Mouse (Mus musculus): ENCODE results near the gene Dok3. TPM values are rescaled to one million over a fixed set of nuclear protein-coding genes. Genes with fewer than 3 reads are reported as not detected.

Dok3 gene
- polyA plus RNA-seq, 1 experiment from 2014 or later, result 20.2 TPM

DNA sequence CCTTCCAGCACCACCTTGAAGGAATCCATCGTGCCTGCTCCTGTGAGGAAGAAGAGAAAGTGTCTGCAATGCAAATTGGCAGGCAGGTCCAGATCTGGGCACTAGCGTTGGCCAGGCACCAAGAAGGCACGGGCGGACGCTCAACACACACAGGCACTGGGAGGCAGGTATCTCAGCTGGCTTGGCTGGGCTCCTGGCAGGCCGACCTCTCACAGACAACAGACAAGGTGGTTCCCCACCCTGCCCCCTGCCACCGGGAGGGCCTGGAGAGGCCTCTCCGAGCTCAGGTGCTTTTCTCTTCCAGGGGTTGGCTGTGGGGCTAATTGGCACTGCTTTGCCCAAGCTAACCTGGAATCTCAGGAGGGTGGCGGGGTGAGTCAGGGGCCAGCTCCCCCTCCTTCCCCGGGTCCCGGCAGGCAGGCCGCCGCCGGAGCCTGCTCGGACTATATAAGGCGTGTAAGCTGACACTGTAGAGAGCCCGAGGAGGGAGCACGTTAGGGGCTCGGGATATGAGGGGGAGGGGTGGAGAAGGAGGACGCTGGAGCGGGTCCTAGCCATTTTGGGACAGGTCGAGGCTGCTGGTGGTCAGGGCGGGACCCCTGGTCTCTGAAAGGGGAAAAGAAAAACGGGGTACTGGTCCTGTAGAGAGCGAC lies 16.6 kb downstream of the Dok3 start:
- Histone ChIP-seq H3K27ac (ENCODE audit: low read depth) (no peak overlapping the region), H3K4me2 (ENCODE audit: low read depth, low read length) (peak overlapping the region; percentile 98), H3K4me1 (ENCODE audit: insufficient read depth) (peaks cover 32% of the 10 kb centered on the region), H3K27me3 (ENCODE audit: insufficient read depth, low read length) (0 out of 2 replicates have a peak, but pooled peaks cover 8% of the 10 kb centered on the region), H3K4me3 (ENCODE audit: low read depth, low read length) (peak overlapping the region; percentile 71), H3K9me3 (ENCODE audit: low read length) (no peaks in the 10 kb centered on the region), H3K9ac (replicated peaks) (peak overlapping the region; percentile 81), H3K36me3 (replicated peaks; ENCODE audit: insufficient read depth, low read length) (peaks cover 15% of the 10 kb centered on the region)
- DNase-seq (peak; percentile 48), ATAC-seq (0 out of 2 replicates have a peak, but pooled peaks have one; percentile 17)
- WGBS (ENCODE audit: insufficient replicate concordance), result 8% methylated on average over 24 of the region's 25 CpGs
- TF ChIP-seq EP300 (IDR thresholded peaks at IDR 0.05; ENCODE audit: low read depth) (no peak), CTCF (IDR thresholded peaks at IDR 0.05; ENCODE audit: low read depth) (no peak)

DNA sequence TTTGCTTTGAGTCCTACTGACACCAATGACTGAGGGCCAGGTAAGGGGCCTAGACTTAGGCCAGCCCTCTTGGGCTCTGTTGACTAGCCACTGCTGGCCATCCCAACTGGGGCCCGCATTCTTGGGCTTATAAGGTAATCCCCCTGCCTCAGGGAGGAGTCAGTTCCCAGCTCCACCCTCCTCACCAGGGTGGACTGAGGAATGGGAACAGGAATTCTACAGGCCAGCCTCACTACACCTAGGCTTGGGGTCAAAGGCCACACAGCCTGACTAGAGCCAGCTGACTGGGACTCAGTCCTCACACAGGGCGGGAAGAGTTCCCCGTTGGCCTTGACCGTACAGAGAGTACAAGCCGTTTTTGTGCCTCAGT lies 17.6 kb downstream of the Dok3 start:
- 38% methylated on average over 5 of the region's 5 CpGs for WGBS (ENCODE audit: insufficient replicate concordance)
- H3K4me2 ChIP-seq (ENCODE audit: low read depth, low read length), result peak overlapping the region; percentile 98
- TF ChIP-seq CTCF (IDR thresholded peaks at IDR 0.05; ENCODE audit: low read depth) (no peak), EP300 (IDR thresholded peaks at IDR 0.05; ENCODE audit: low read depth) (no peak)
- peaks cover 22% of the 10 kb centered on the region for H3K36me3 ChIP-seq (replicated peaks; ENCODE audit: insufficient read depth, low read length)
- H3K9ac ChIP-seq (replicated peaks), result peak overlapping the region; percentile 12
- H3K4me1 ChIP-seq (ENCODE audit: insufficient read depth), result peaks cover 32% of the 10 kb centered on the region
- H3K9me3 ChIP-seq (ENCODE audit: low read length), result no peaks in the 10 kb centered on the region
- no peak; the same call in none of the 2 replicates for ATAC-seq
- 0 out of 2 replicates have a peak, but pooled peaks cover 8% of the 10 kb centered on the region for H3K27me3 ChIP-seq (ENCODE audit: insufficient read depth, low read length)
- H3K4me3 ChIP-seq (ENCODE audit: low read depth, low read length), result no peak overlapping the region
- DNase-seq, result peak; percentile 27
- peak overlapping the region; percentile 65 for H3K27ac ChIP-seq (ENCODE audit: low read depth)

DNA sequence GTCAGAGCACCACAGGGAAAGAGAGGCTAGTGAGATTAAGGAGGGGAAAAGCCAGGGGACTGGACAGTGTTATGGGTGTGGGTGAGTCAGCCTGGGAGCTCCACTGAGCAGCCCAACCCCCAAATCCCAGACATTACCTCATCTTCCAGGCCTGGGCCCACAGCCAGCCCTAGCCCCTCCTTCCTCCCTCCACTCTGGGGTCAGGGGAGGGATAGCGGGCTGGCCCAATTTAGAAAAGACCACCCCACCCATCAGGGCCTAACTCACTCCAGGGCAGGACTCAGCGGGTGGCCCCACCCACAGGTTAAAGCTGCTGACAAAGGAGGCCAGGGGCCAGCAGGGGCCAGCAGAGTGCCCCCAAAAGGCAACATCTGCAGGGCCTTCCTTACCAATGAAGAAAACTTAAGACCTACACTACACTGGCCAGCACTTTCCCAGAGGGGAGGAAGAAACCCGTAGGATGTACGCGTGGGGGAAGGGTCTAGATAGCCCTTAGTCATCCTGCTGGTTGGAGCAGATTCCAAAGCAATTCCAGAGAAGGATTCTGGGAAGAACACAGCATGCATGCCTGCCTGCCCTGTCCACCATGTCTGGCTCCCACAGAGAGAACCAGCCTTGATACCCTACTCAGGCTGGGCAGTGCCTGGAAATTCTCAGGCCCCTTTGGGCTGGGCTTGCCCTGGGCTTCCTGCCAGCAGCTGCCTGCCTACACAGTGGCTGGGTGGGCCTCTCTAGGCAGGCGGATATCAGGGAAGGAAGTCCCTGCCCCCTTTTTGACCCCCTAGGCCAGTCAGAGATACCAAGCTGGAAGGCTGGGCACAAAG lies 18.2 kb downstream of the Dok3 start:
- 0 out of 2 replicates have a peak, but pooled peaks cover 8% of the 10 kb centered on the region for H3K27me3 ChIP-seq (ENCODE audit: insufficient read depth, low read length)
- peak; percentile 65 for ATAC-seq
- peaks cover 32% of the 10 kb centered on the region for H3K4me1 ChIP-seq (ENCODE audit: insufficient read depth)
- H3K9me3 ChIP-seq (ENCODE audit: low read length), result no peaks in the 10 kb centered on the region
- H3K4me2 ChIP-seq (ENCODE audit: low read depth, low read length), result peak overlapping the region; percentile 98
- WGBS (ENCODE audit: insufficient replicate concordance), result 22% methylated on average over 6 of the region's 6 CpGs
- TF ChIP-seq EP300 (IDR thresholded peaks at IDR 0.05; ENCODE audit: low read depth), result no peak
- TF ChIP-seq CTCF (IDR thresholded peaks at IDR 0.05; ENCODE audit: low read depth), result peak; percentile 31
- peak overlapping the region; percentile 12 for H3K9ac ChIP-seq (replicated peaks)
- no peak overlapping the region for H3K4me3 ChIP-seq (ENCODE audit: low read depth, low read length)
- DNase-seq, result peak; percentile 65
- H3K36me3 ChIP-seq (replicated peaks; ENCODE audit: insufficient read depth, low read length), result peaks cover 26% of the 10 kb centered on the region
- peak overlapping the region; percentile 65 for H3K27ac ChIP-seq (ENCODE audit: low read depth)

DNA sequence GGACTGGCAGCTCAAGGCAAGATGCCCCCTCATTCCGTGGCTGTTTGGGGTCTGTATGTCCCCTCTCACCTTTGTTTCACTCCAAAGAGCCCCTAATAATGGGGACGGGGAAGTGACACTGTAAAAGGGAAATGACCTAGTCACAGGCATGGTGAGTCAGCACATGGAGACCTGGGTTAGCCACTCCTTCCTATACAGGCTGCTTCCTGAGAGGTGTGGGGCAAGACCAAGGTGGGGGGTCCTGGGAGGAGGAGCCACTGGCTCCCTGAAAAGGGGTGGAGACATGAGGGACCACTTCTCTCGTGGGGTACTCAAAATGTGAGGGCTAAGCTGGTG lies 18.8 kb downstream of the Dok3 start:
- no peak overlapping the region for H3K4me3 ChIP-seq (ENCODE audit: low read depth, low read length)

DNA sequence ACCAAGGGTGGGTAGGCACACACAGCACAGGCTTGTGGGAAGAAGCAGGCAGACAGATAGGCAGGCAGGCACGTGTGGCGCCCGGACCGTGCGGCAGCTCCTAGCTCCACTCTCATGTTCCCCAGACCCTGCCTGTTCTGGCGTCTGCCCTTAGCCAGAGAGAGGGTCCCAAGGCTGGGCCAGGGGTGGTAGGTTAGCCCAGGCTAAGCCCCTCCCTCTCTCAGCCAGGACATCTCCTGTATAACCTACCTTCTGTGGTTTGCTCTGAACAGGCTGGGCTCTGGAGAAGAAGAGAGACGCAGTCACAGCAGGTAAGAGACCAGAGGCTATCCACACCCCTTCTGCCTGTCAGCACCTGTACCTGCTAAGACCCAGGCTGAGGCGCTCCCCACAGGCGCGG lies 20.6 kb downstream of the Dok3 start:
- Histone ChIP-seq H3K4me1 (ENCODE audit: insufficient read depth) (peaks cover 32% of the 10 kb centered on the region), H3K9me3 (ENCODE audit: low read length) (no peaks in the 10 kb centered on the region), H3K9ac (replicated peaks) (no peak overlapping the region), H3K27me3 (ENCODE audit: insufficient read depth, low read length) (no peaks in the 10 kb centered on the region), H3K4me2 (ENCODE audit: low read depth, low read length) (no peak overlapping the region), H3K27ac (ENCODE audit: low read depth) (no peak overlapping the region), H3K4me3 (ENCODE audit: low read depth, low read length) (no peak overlapping the region), H3K36me3 (replicated peaks; ENCODE audit: insufficient read depth, low read length) (peaks cover 46% of the 10 kb centered on the region)
- TF ChIP-seq CTCF (IDR thresholded peaks at IDR 0.05; ENCODE audit: low read depth) (no peak), EP300 (IDR thresholded peaks at IDR 0.05; ENCODE audit: low read depth) (no peak)
- WGBS (ENCODE audit: insufficient replicate concordance), result 94% methylated on average over 10 of the region's 10 CpGs
- ATAC-seq (no peak), DNase-seq (no peak)

More for the DNA sequence above, 18.8 kb downstream of the Dok3 start:
- Histone ChIP-seq H3K4me1 (ENCODE audit: insufficient read depth) (peaks cover 32% of the 10 kb centered on the region), H3K27ac (ENCODE audit: low read depth) (peak overlapping the region; percentile 0; the same call in 1 of the 2 replicates), H3K9me3 (ENCODE audit: low read length) (no peaks in the 10 kb centered on the region), H3K27me3 (ENCODE audit: insufficient read depth, low read length) (0 out of 2 replicates have a peak, but pooled peaks cover 6% of the 10 kb centered on the region), H3K9ac (replicated peaks) (no peak overlapping the region), H3K36me3 (replicated peaks; ENCODE audit: insufficient read depth, low read length) (peaks cover 32% of the 10 kb centered on the region), H3K4me2 (ENCODE audit: low read depth, low read length) (0 out of 2 replicates have a peak overlapping the region, but pooled peaks have one; percentile 98)
- TF ChIP-seq CTCF (IDR thresholded peaks at IDR 0.05; ENCODE audit: low read depth) (no peak), EP300 (IDR thresholded peaks at IDR 0.05; ENCODE audit: low read depth) (no peak)
- DNase-seq (peak; percentile 44), ATAC-seq (peak; percentile 29)
- WGBS (ENCODE audit: insufficient replicate concordance), result 24% methylated on average over 3 of the region's 3 CpGs

DNA sequence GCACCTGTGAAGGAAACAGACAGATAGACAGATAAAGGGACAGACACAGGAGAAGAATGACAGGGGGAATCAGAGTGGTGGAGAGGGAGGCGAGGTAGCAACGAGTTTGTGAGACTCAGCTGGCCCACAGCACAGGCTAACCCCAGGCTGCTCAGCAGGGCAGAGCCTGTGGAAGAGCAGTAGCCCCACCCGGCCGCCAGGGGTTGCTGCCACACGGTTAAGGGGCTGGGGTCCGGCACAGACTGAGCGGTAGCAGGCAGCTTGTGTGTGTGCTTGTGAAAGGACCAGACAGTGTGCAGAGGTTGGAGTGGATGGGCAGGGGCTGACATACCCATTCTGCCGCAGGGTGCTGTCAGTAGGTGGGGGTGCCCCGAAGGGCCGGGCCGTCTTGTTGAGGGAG lies 21.2 kb downstream of the Dok3 start:
- 77% methylated on average over 11 of the region's 11 CpGs for WGBS (ENCODE audit: insufficient replicate concordance)
- H3K4me1 ChIP-seq (ENCODE audit: insufficient read depth), result peaks cover 32% of the 10 kb centered on the region
- H3K4me2 ChIP-seq (ENCODE audit: low read depth, low read length), result no peak overlapping the region
- H3K27ac ChIP-seq (ENCODE audit: low read depth), result no peak overlapping the region
- peaks cover 52% of the 10 kb centered on the region for H3K36me3 ChIP-seq (replicated peaks; ENCODE audit: insufficient read depth, low read length)
- H3K27me3 ChIP-seq (ENCODE audit: insufficient read depth, low read length), result no peaks in the 10 kb centered on the region
- TF ChIP-seq CTCF (IDR thresholded peaks at IDR 0.05; ENCODE audit: low read depth) (peak; percentile 24), EP300 (IDR thresholded peaks at IDR 0.05; ENCODE audit: low read depth) (no peak)
- DNase-seq (peak; percentile 12), ATAC-seq (no peak)
- no peak overlapping the region for H3K9ac ChIP-seq (replicated peaks)
- no peaks in the 10 kb centered on the region for H3K9me3 ChIP-seq (ENCODE audit: low read length)
- H3K4me3 ChIP-seq (ENCODE audit: low read depth, low read length), result no peak overlapping the region

All from liver, postnatal 0 days (tissue).